Mouse (Mus musculus): ENCODE data around the gene Med16. TPM values are rescaled to one million over a fixed set of nuclear protein-coding genes. Genes with fewer than 3 reads are reported as not detected.
A peak's percentile ranks its signal among the peaks of the same experiment; 100 is the strongest.

Med16 gene
- polyA plus RNA-seq, 1 experiment from 2014 or later: 44.9 TPM

- H3K4me1 ChIP-seq (replicated peaks; ENCODE audit: insufficient read depth, low read length): peaks cover 35% of the 10 kb centered on the region
- peak; percentile 97 for DNase-seq (ENCODE audit: low spot score)
These were observed 55.3 kb downstream of the Med16 start for GRCm38 (mm10) chr10:79853392-79853791.

GRCm38 (mm10) chr10:79852827-79853226, 55.9 kb downstream of the Med16 start:
- WGBS: 12% methylated on average over 8 of the region's 8 CpGs

More at GRCm38 (mm10) chr10:79853392-79853791, 55.3 kb downstream of the Med16 start:
- 0% methylated on average over 15 of the region's 15 CpGs for WGBS
- H3K27ac ChIP-seq: peak overlapping the region; percentile 99
- H3K27me3 ChIP-seq (ENCODE audit: insufficient read depth, low read length): no peaks in the 10 kb centered on the region
- H3K4me2 ChIP-seq (ENCODE audit: low read length): peak overlapping the region; percentile 68
- H3K9ac ChIP-seq (ENCODE audit: low read depth, low read length): peak overlapping the region; percentile 65
- no peaks in the 10 kb centered on the region for H3K9me3 ChIP-seq (replicated peaks; ENCODE audit: low read length)
- peak; percentile 30 for ATAC-seq (replicated peaks; ENCODE audit: low FRiP score, low read depth)
- peak overlapping the region; percentile 24 for H3K4me3 ChIP-seq (replicated peaks; ENCODE audit: low read depth, low read length)
- TF ChIP-seq CTCF (IDR thresholded peaks at IDR 0.05; ENCODE audit: low read depth): no peak
- H3K36me3 ChIP-seq (ENCODE audit: insufficient read depth, low read length): 0 out of 2 replicates have a peak, but pooled peaks cover under 1% of the 10 kb centered on the region

GRCm38 (mm10) chr10:79852107-79852789, 56.5 kb downstream of the Med16 start:
- H3K27me3 ChIP-seq (ENCODE audit: insufficient read depth, low read length): no peaks in the 10 kb centered on the region
- peak overlapping the region; percentile 68 for H3K4me2 ChIP-seq (ENCODE audit: low read length)
- H3K27ac ChIP-seq: peak overlapping the region; percentile 99
- DNase-seq (ENCODE audit: low spot score) (peak; percentile 83), ATAC-seq (replicated peaks; ENCODE audit: low FRiP score, low read depth) (no peak)
- H3K9me3 ChIP-seq (replicated peaks; ENCODE audit: low read length): no peaks in the 10 kb centered on the region
- H3K4me3 ChIP-seq (replicated peaks; ENCODE audit: low read depth, low read length): no peak overlapping the region
- 30% methylated on average over 9 of the region's 9 CpGs for WGBS
- H3K9ac ChIP-seq (ENCODE audit: low read depth, low read length): peak overlapping the region; percentile 65; the same call in 1 of the 2 replicates
- peaks cover 23% of the 10 kb centered on the region for H3K4me1 ChIP-seq (replicated peaks; ENCODE audit: insufficient read depth, low read length)
- TF ChIP-seq CTCF (IDR thresholded peaks at IDR 0.05; ENCODE audit: low read depth): no peak
- no peaks in the 10 kb centered on the region for H3K36me3 ChIP-seq (ENCODE audit: insufficient read depth, low read length)

More at GRCm38 (mm10) chr10:79852827-79853226, 55.9 kb downstream of the Med16 start:
- Histone ChIP-seq H3K9me3 (replicated peaks; ENCODE audit: low read length) (no peaks in the 10 kb centered on the region), H3K27me3 (ENCODE audit: insufficient read depth, low read length) (no peaks in the 10 kb centered on the region), H3K27ac (peak overlapping the region; percentile 99), H3K9ac (ENCODE audit: low read depth, low read length) (peak overlapping the region; percentile 65), H3K36me3 (ENCODE audit: insufficient read depth, low read length) (no peaks in the 10 kb centered on the region), H3K4me3 (replicated peaks; ENCODE audit: low read depth, low read length) (peak overlapping the region; percentile 24; the same call in 1 of the 2 replicates), H3K4me2 (ENCODE audit: low read length) (peak overlapping the region; percentile 68), H3K4me1 (replicated peaks; ENCODE audit: insufficient read depth, low read length) (peaks cover 29% of the 10 kb centered on the region)
- ATAC-seq (replicated peaks; ENCODE audit: low FRiP score, low read depth) (no peak), DNase-seq (ENCODE audit: low spot score) (no peak)
- TF ChIP-seq CTCF (IDR thresholded peaks at IDR 0.05; ENCODE audit: low read depth): no peak

- Histone ChIP-seq H3K4me2 (ENCODE audit: low read length) (peak overlapping the region; percentile 11; the same call in 1 of the 2 replicates), H3K36me3 (ENCODE audit: insufficient read depth, low read length) (no peaks in the 10 kb centered on the region), H3K9me3 (replicated peaks; ENCODE audit: low read length) (no peaks in the 10 kb centered on the region), H3K27ac (peak overlapping the region; percentile 99), H3K27me3 (ENCODE audit: insufficient read depth, low read length) (no peaks in the 10 kb centered on the region), H3K4me1 (replicated peaks; ENCODE audit: insufficient read depth, low read length) (peaks cover 20% of the 10 kb centered on the region), H3K4me3 (replicated peaks; ENCODE audit: low read depth, low read length) (no peak overlapping the region), H3K9ac (ENCODE audit: low read depth, low read length) (peak overlapping the region; percentile 65; the same call in 1 of the 2 replicates)
- DNase-seq (ENCODE audit: low spot score) (no peak), ATAC-seq (replicated peaks; ENCODE audit: low FRiP score, low read depth) (no peak)
- WGBS: 51% methylated on average over 3 of the region's 3 CpGs
- no peak for TF ChIP-seq CTCF (IDR thresholded peaks at IDR 0.05; ENCODE audit: low read depth)
These were observed 57.1 kb downstream of the Med16 start for GRCm38 (mm10) chr10:79851653-79852052.

GRCm38 (mm10) chr10:79849941-79850628, 58.6 kb downstream of the Med16 start:
- no peak for ATAC-seq (replicated peaks; ENCODE audit: low FRiP score, low read depth)

GRCm38 (mm10) chr10:79846553-79846952, 62.2 kb downstream of the Med16 start:
- TF ChIP-seq CTCF (IDR thresholded peaks at IDR 0.05; ENCODE audit: low read depth): no peak
- Histone ChIP-seq H3K4me2 (ENCODE audit: low read length) (no peak overlapping the region), H3K27ac (0 out of 2 replicates have a peak overlapping the region, but pooled peaks have one; percentile 19), H3K9me3 (replicated peaks; ENCODE audit: low read length) (no peaks in the 10 kb centered on the region), H3K36me3 (ENCODE audit: insufficient read depth, low read length) (no peaks in the 10 kb centered on the region), H3K27me3 (ENCODE audit: insufficient read depth, low read length) (no peaks in the 10 kb centered on the region), H3K4me3 (replicated peaks; ENCODE audit: low read depth, low read length) (no peak overlapping the region), H3K4me1 (replicated peaks; ENCODE audit: insufficient read depth, low read length) (peaks cover 25% of the 10 kb centered on the region), H3K9ac (ENCODE audit: low read depth, low read length) (no peak overlapping the region)
- DNase-seq (ENCODE audit: low spot score) (peak; percentile 75), ATAC-seq (replicated peaks; ENCODE audit: low FRiP score, low read depth) (no peak; the same call in 1 of the 2 replicates)
- 32% methylated on average over 5 of the region's 5 CpGs for WGBS

More at GRCm38 (mm10) chr10:79849941-79850628, 58.6 kb downstream of the Med16 start:
- H3K9me3 ChIP-seq (replicated peaks; ENCODE audit: low read length): no peaks in the 10 kb centered on the region
- 79% methylated on average over 8 of the region's 8 CpGs for WGBS
- H3K4me3 ChIP-seq (replicated peaks; ENCODE audit: low read depth, low read length): no peak overlapping the region
- no peak overlapping the region for H3K27ac ChIP-seq
- no peak overlapping the region for H3K9ac ChIP-seq (ENCODE audit: low read depth, low read length)
- no peaks in the 10 kb centered on the region for H3K36me3 ChIP-seq (ENCODE audit: insufficient read depth, low read length)
- H3K4me2 ChIP-seq (ENCODE audit: low read length): no peak overlapping the region
- TF ChIP-seq CTCF (IDR thresholded peaks at IDR 0.05; ENCODE audit: low read depth): no peak
- DNase-seq (ENCODE audit: low spot score): no peak
- no peaks in the 10 kb centered on the region for H3K27me3 ChIP-seq (ENCODE audit: insufficient read depth, low read length)
- peaks cover 20% of the 10 kb centered on the region for H3K4me1 ChIP-seq (replicated peaks; ENCODE audit: insufficient read depth, low read length)

Small RNAs within 50 kb of the gene (microRNA-seq; reads per million reads assigned to microRNA genes)
- gene Mir6910: not detected

Other genes starting within 250 kb of the Med16 start
- 1.5 TPM in 2 replicates for gene Madcam1, start 244.4 kb downstream of the Med16 start, polyA plus RNA-seq (2015; fragmentation: Nextera tagmentation; extraction: Ambion mirVana)
- 82.5 and 84.9 TPM in 2 replicates for gene Tpgs1, start 239.6 kb downstream of the Med16 start, polyA plus RNA-seq (2015; fragmentation: Nextera tagmentation; extraction: Ambion mirVana)
- 68.1 and 75.7 TPM in 2 replicates for gene Cdc34, start 226.7 kb downstream of the Med16 start, polyA plus RNA-seq (2015; fragmentation: Nextera tagmentation; extraction: Ambion mirVana)
- 0.34 and 0.50 TPM in 2 replicates for gene Gzmm, start 219.9 kb downstream of the Med16 start, polyA plus RNA-seq (2015; fragmentation: Nextera tagmentation; extraction: Ambion mirVana)
- 1,067 and 1,079 TPM in 2 replicates for gene Bsg, start 204.4 kb downstream of the Med16 start, polyA plus RNA-seq (2015; fragmentation: Nextera tagmentation; extraction: Ambion mirVana)
- gene Hcn2, start 192.3 kb downstream of the Med16 start, polyA plus RNA-seq (2015; fragmentation: Nextera tagmentation; extraction: Ambion mirVana): 0.17 and 0.28 TPM in 2 replicates
- 37.9 and 38.5 TPM in 2 replicates for gene Polrmt, start 162.3 kb downstream of the Med16 start, polyA plus RNA-seq (2015; fragmentation: Nextera tagmentation; extraction: Ambion mirVana)
- 0.11 and 0.36 TPM in 2 replicates for gene Fgf22, start 153.8 kb downstream of the Med16 start, polyA plus RNA-seq (2015; fragmentation: Nextera tagmentation; extraction: Ambion mirVana)
- gene Rnf126, start 142.0 kb downstream of the Med16 start, polyA plus RNA-seq (2015; fragmentation: Nextera tagmentation; extraction: Ambion mirVana): 74.5 and 82.4 TPM in 2 replicates
- gene Fstl3, start 131.7 kb downstream of the Med16 start, polyA plus RNA-seq (2015; fragmentation: Nextera tagmentation; extraction: Ambion mirVana): 32.9 and 38.7 TPM in 2 replicates
- gene Prss57, start 118.0 kb downstream of the Med16 start, polyA plus RNA-seq (2015; fragmentation: Nextera tagmentation; extraction: Ambion mirVana): 0.04 and 0.06 TPM in 2 replicates
- 132 and 152 TPM in 2 replicates for gene Palm, start 115.4 kb downstream of the Med16 start, polyA plus RNA-seq (2015; fragmentation: Nextera tagmentation; extraction: Ambion mirVana)
- gene Misp, start 87.9 kb downstream of the Med16 start, polyA plus RNA-seq (2015; fragmentation: Nextera tagmentation; extraction: Ambion mirVana): 24.5 and 24.8 TPM in 2 replicates
- gene Ptbp1, start 54.5 kb downstream of the Med16 start, polyA plus RNA-seq (2015; fragmentation: Nextera tagmentation; extraction: Ambion mirVana): 220 and 238 TPM in 2 replicates
- gene Prtn3, start 34.4 kb downstream of the Med16 start, polyA plus RNA-seq (2015; fragmentation: Nextera tagmentation; extraction: Ambion mirVana): 6.5 and 7.9 TPM in 2 replicates
- gene Plppr3, start 34.3 kb downstream of the Med16 start, polyA plus RNA-seq (2015; fragmentation: Nextera tagmentation; extraction: Ambion mirVana): 37.0 and 41.5 TPM in 2 replicates
- gene Elane, start 22.7 kb downstream of the Med16 start, polyA plus RNA-seq (2015; fragmentation: Nextera tagmentation; extraction: Ambion mirVana): 0.14 TPM in 1 of 2 replicates, not detected in the other
- 0.13 TPM in 1 of 2 replicates, not detected in the other for gene Cfd, start 18.1 kb downstream of the Med16 start, polyA plus RNA-seq (2015; fragmentation: Nextera tagmentation; extraction: Ambion mirVana)
- 4.8 and 21.6 TPM in 2 replicates for gene Gm26602, start 1.9 kb upstream of the Med16 start, polyA plus RNA-seq (2015; fragmentation: Nextera tagmentation; extraction: Ambion mirVana)
- gene Kiss1r, start 8.0 kb upstream of the Med16 start, polyA plus RNA-seq (2015; fragmentation: Nextera tagmentation; extraction: Ambion mirVana): 1.6 and 1.8 TPM in 2 replicates
- gene R3hdm4, start 12.3 kb upstream of the Med16 start, polyA plus RNA-seq (2015; fragmentation: Nextera tagmentation; extraction: Ambion mirVana): 120 and 137 TPM in 2 replicates
- gene Arid3a, start 18.1 kb upstream of the Med16 start, polyA plus RNA-seq (2015; fragmentation: Nextera tagmentation; extraction: Ambion mirVana): 4.1 and 4.5 TPM in 2 replicates
- gene Wdr18, start 51.2 kb upstream of the Med16 start, polyA plus RNA-seq (2015; fragmentation: Nextera tagmentation; extraction: Ambion mirVana): 78.9 and 81.9 TPM in 2 replicates
- 0.17 and 0.20 TPM in 2 replicates for gene Grin3b, start 61.8 kb upstream of the Med16 start, polyA plus RNA-seq (2015; fragmentation: Nextera tagmentation; extraction: Ambion mirVana)
- 23.7 and 26.6 TPM in 2 replicates for gene Tmem259, start 75.4 kb upstream of the Med16 start, polyA plus RNA-seq (2015; fragmentation: Nextera tagmentation; extraction: Ambion mirVana)
- gene Cnn2, start 79.7 kb upstream of the Med16 start, polyA plus RNA-seq (2015; fragmentation: Nextera tagmentation; extraction: Ambion mirVana): 221 and 261 TPM in 2 replicates
- 2.4 and 2.6 TPM in 2 replicates for gene Abca7, start 87.6 kb upstream of the Med16 start, polyA plus RNA-seq (2015; fragmentation: Nextera tagmentation; extraction: Ambion mirVana)
- 4.0 and 4.6 TPM in 2 replicates for gene Arhgap45, start 107.7 kb upstream of the Med16 start, polyA plus RNA-seq (2015; fragmentation: Nextera tagmentation; extraction: Ambion mirVana)
- 208 and 210 TPM in 2 replicates for gene Polr2e, start 130.9 kb upstream of the Med16 start, polyA plus RNA-seq (2015; fragmentation: Nextera tagmentation; extraction: Ambion mirVana)
- gene Gpx4, start 138.2 kb upstream of the Med16 start, polyA plus RNA-seq (2015; fragmentation: Nextera tagmentation; extraction: Ambion mirVana): 901 and 946 TPM in 2 replicates
- gene Sbno2, start 196.6 kb upstream of the Med16 start, polyA plus RNA-seq (2015; fragmentation: Nextera tagmentation; extraction: Ambion mirVana): 9.6 and 10.5 TPM in 2 replicates
- gene Stk11, start 206.9 kb upstream of the Med16 start, polyA plus RNA-seq (2015; fragmentation: Nextera tagmentation; extraction: Ambion mirVana): 14.2 and 15.1 TPM in 2 replicates
- gene Atp5d, start 229.7 kb upstream of the Med16 start, polyA plus RNA-seq (2015; fragmentation: Nextera tagmentation; extraction: Ambion mirVana): 936 and 986 TPM in 2 replicates
- 4.7 and 6.4 TPM in 2 replicates for gene Cbarp, start 231.9 kb upstream of the Med16 start, polyA plus RNA-seq (2015; fragmentation: Nextera tagmentation; extraction: Ambion mirVana)
- 13.7 and 18.6 TPM in 2 replicates for gene Midn, start 239.3 kb upstream of the Med16 start, polyA plus RNA-seq (2015; fragmentation: Nextera tagmentation; extraction: Ambion mirVana)